Mouse (Mus musculus): ENCODE measurements around the gene Eif4g2. TPM values are rescaled to one million over a fixed set of nuclear protein-coding genes. Genes with fewer than 3 reads are reported as not detected.

Eif4g2 gene
- 697 and 725 TPM in 2 replicates for polyA plus RNA-seq (2015; fragmentation: Nextera tagmentation; extraction: Ambion mirVana)

- peak; percentile 100 for ATAC-seq (ENCODE audit: insufficient number of reproducible peaks, low FRiP score, low TSS enrichment, low read depth)
- Histone ChIP-seq H3K4me2 (peak within 1 kb of the TSS; percentile 62), H3K4me3 (peak within 1 kb of the TSS; percentile 85), H3K4me1 (peaks cover 20% of the 10 kb centered on the region), H3K9ac (peak within 1 kb of the TSS; percentile 98), H3K36me3 (peaks cover 30% of the 10 kb centered on the region), H3K9me3 (no peaks in the 10 kb centered on the region), H3K27me3 (no peaks in the 10 kb centered on the region), H3K27ac (peak within 1 kb of the TSS; percentile 99)
- WGBS = under 1% methylated on average over 70 of the region's 70 CpGs
Observed at GRCm38 (mm10) chr7:111082822-111083732, at the start of gene Eif4g2. Gene Eif4g2, minus strand, starts transcription at chr7:111083030.

- no peaks in the 10 kb centered on the region for H3K36me3 ChIP-seq
- no peaks in the 10 kb centered on the region for H3K27me3 ChIP-seq
- H3K9me3 ChIP-seq = no peaks in the 10 kb centered on the region
- no peak overlapping the region for H3K9ac ChIP-seq
- no peak for ATAC-seq (ENCODE audit: insufficient number of reproducible peaks, low FRiP score, low TSS enrichment, low read depth)
- 0 out of 2 replicates have a peak, but pooled peaks cover 11% of the 10 kb centered on the region for H3K4me1 ChIP-seq
- H3K4me3 ChIP-seq = no peak overlapping the region
- no peak overlapping the region for H3K4me2 ChIP-seq
- H3K27ac ChIP-seq = no peak overlapping the region
- WGBS = 75% methylated on average over 2 of the region's 2 CpGs
Observed at GRCm38 (mm10) chr7:111132596-111132995, 49.8 kb upstream of the Eif4g2 start.

- WGBS = 69% methylated on average over 3 of the region's 3 CpGs
- ATAC-seq (ENCODE audit: insufficient number of reproducible peaks, low FRiP score, low TSS enrichment, low read depth) = no peak
- Histone ChIP-seq H3K27me3 (no peaks in the 10 kb centered on the region), H3K9ac (no peak overlapping the region), H3K4me1 (peaks cover 5% of the 10 kb centered on the region), H3K4me2 (no peak overlapping the region), H3K9me3 (no peaks in the 10 kb centered on the region), H3K36me3 (no peaks in the 10 kb centered on the region), H3K27ac (no peak overlapping the region), H3K4me3 (no peak overlapping the region)
Observed at GRCm38 (mm10) chr7:111126636-111127395, 44.0 kb upstream of the Eif4g2 start.

- H3K4me3 ChIP-seq = no peak overlapping the region
- 89% methylated on average over 2 of the region's 2 CpGs for whole genome bisulfite sequencing
- no peaks in the 10 kb centered on the region for H3K36me3 ChIP-seq
- ATAC-seq (ENCODE audit: insufficient number of reproducible peaks, low FRiP score, low TSS enrichment, low read depth) = no peak
- no peaks in the 10 kb centered on the region for H3K27me3 ChIP-seq
- no peaks in the 10 kb centered on the region for H3K9me3 ChIP-seq
- H3K4me1 ChIP-seq = peaks cover 10% of the 10 kb centered on the region
- H3K27ac ChIP-seq = no peak overlapping the region
- H3K4me2 ChIP-seq = no peak overlapping the region
- H3K9ac ChIP-seq = no peak overlapping the region
Observed at GRCm38 (mm10) chr7:111123761-111124546, 41.1 kb upstream of the Eif4g2 start.

- WGBS = under 1% methylated on average over 44 of the region's 44 CpGs
- H3K9ac ChIP-seq = peak overlapping the region; percentile 73
- no peaks in the 10 kb centered on the region for H3K9me3 ChIP-seq
- no peaks in the 10 kb centered on the region for H3K27me3 ChIP-seq
- peak; percentile 100 for ATAC-seq (ENCODE audit: insufficient number of reproducible peaks, low FRiP score, low TSS enrichment, low read depth)
- peak overlapping the region; percentile 73 for H3K4me2 ChIP-seq
- peak overlapping the region; percentile 55 for H3K4me3 ChIP-seq
- H3K4me1 ChIP-seq = peaks cover 10% of the 10 kb centered on the region
- no peaks in the 10 kb centered on the region for H3K36me3 ChIP-seq
- H3K27ac ChIP-seq = peak overlapping the region; percentile 98
Observed at GRCm38 (mm10) chr7:111122531-111123130, 39.8 kb upstream of the Eif4g2 start.

- H3K36me3 ChIP-seq = no peaks in the 10 kb centered on the region
- H3K9ac ChIP-seq = peak overlapping the region; percentile 67
- 0% methylated on average over 34 of the region's 34 CpGs for WGBS
- ATAC-seq (ENCODE audit: insufficient number of reproducible peaks, low FRiP score, low TSS enrichment, low read depth) = peak; percentile 86
- peak overlapping the region; percentile 55 for H3K4me3 ChIP-seq
- H3K4me2 ChIP-seq = peak overlapping the region; percentile 73
- no peaks in the 10 kb centered on the region for H3K27me3 ChIP-seq
- H3K4me1 ChIP-seq = peaks cover 10% of the 10 kb centered on the region
- H3K27ac ChIP-seq = peak overlapping the region; percentile 98
- H3K9me3 ChIP-seq = no peaks in the 10 kb centered on the region
Observed at GRCm38 (mm10) chr7:111122084-111122530, 39.3 kb upstream of the Eif4g2 start.

GRCm38 (mm10) chr7:111121522-111121921 lies 38.7 kb upstream of the Eif4g2 start:
- Histone ChIP-seq H3K4me3 (peak overlapping the region; percentile 55), H3K27me3 (no peaks in the 10 kb centered on the region), H3K36me3 (peaks cover under 1% of the 10 kb centered on the region; the same call in 1 of the 2 replicates), H3K9ac (no peak overlapping the region), H3K4me2 (peak overlapping the region; percentile 73), H3K27ac (peak overlapping the region; percentile 98), H3K9me3 (no peaks in the 10 kb centered on the region), H3K4me1 (peaks cover 10% of the 10 kb centered on the region)
- no peak for ATAC-seq (ENCODE audit: insufficient number of reproducible peaks, low FRiP score, low TSS enrichment, low read depth)
- WGBS = 30% methylated on average over 9 of the region's 9 CpGs

GRCm38 (mm10) chr7:111109561-111109960 lies 26.7 kb upstream of the Eif4g2 start:
- Histone ChIP-seq H3K36me3 (peaks cover 9% of the 10 kb centered on the region; the same call in 1 of the 2 replicates), H3K9ac (no peak overlapping the region), H3K4me2 (no peak overlapping the region), H3K4me1 (no peaks in the 10 kb centered on the region), H3K27me3 (no peaks in the 10 kb centered on the region), H3K27ac (no peak overlapping the region), H3K9me3 (no peaks in the 10 kb centered on the region), H3K4me3 (no peak overlapping the region)
- 42% methylated on average over 2 of the region's 2 CpGs for WGBS
- ATAC-seq (ENCODE audit: insufficient number of reproducible peaks, low FRiP score, low TSS enrichment, low read depth) = no peak

- no peak overlapping the region for H3K4me2 ChIP-seq
- no peaks in the 10 kb centered on the region for H3K9me3 ChIP-seq
- peaks cover 6% of the 10 kb centered on the region; the same call in 1 of the 2 replicates for H3K36me3 ChIP-seq
- no peak for ATAC-seq (ENCODE audit: insufficient number of reproducible peaks, low FRiP score, low TSS enrichment, low read depth)
- H3K4me1 ChIP-seq = no peaks in the 10 kb centered on the region
- no peak overlapping the region for H3K27ac ChIP-seq
- H3K27me3 ChIP-seq = no peaks in the 10 kb centered on the region
- 83% methylated on average over 2 of the region's 2 CpGs for WGBS
- H3K4me3 ChIP-seq = no peak overlapping the region
- no peak overlapping the region for H3K9ac ChIP-seq
Observed at GRCm38 (mm10) chr7:111109161-111109560, 26.3 kb upstream of the Eif4g2 start.

- no peaks in the 10 kb centered on the region for H3K9me3 ChIP-seq
- no peaks in the 10 kb centered on the region for H3K36me3 ChIP-seq
- no peak overlapping the region for H3K4me2 ChIP-seq
- no peak overlapping the region for H3K4me3 ChIP-seq
- no peaks in the 10 kb centered on the region for H3K27me3 ChIP-seq
- ATAC-seq (ENCODE audit: insufficient number of reproducible peaks, low FRiP score, low TSS enrichment, low read depth) = no peak
- no peak overlapping the region for H3K27ac ChIP-seq
- no peaks in the 10 kb centered on the region for H3K4me1 ChIP-seq
- H3K9ac ChIP-seq = no peak overlapping the region
- 94% methylated on average over 1 of the region's 1 CpGs for whole genome bisulfite sequencing
Observed at GRCm38 (mm10) chr7:111098196-111098595, 15.4 kb upstream of the Eif4g2 start.

- Histone ChIP-seq H3K9me3 (no peaks in the 10 kb centered on the region), H3K9ac (no peak overlapping the region), H3K4me1 (no peaks in the 10 kb centered on the region), H3K36me3 (no peaks in the 10 kb centered on the region), H3K4me2 (no peak overlapping the region), H3K27me3 (no peaks in the 10 kb centered on the region), H3K4me3 (no peak overlapping the region), H3K27ac (no peak overlapping the region)
- ATAC-seq (ENCODE audit: insufficient number of reproducible peaks, low FRiP score, low TSS enrichment, low read depth) = no peak
- 84% methylated on average over 2 of the region's 2 CpGs for WGBS
Observed at GRCm38 (mm10) chr7:111095169-111095568, 12.3 kb upstream of the Eif4g2 start.

Data from limb, embryonic 15.5 days (tissue).